Mouse (Mus musculus): ENCODE measurements around the gene Efnb2. TPM values are rescaled to one million over a fixed set of nuclear protein-coding genes. Genes with fewer than 3 reads are reported as not detected.

Efnb2 gene
- 15.9 and 24.4 TPM in 2 replicates for polyA plus RNA-seq (2016; fragmentation: Nextera tagmentation; extraction: Ambion mirVana)

GRCm38 (mm10) chr8:8661103-8661758 lies at the start of gene Efnb2:
Gene Efnb2, minus strand, starts transcription at chr8:8661242.
- no peaks in the 10 kb centered on the region for H3K9me3 ChIP-seq
- peak; percentile 97 for DNase-seq (ENCODE audit: low spot score)
- peaks cover 5% of the 10 kb centered on the region; the same call in 1 of the 2 replicates for H3K36me3 ChIP-seq
- H3K4me3 ChIP-seq, result peak within 1 kb of the TSS; percentile 81
- no peaks in the 10 kb centered on the region for H3K27me3 ChIP-seq (ENCODE audit: insufficient read depth, poor library complexity, severe bottlenecking)
- under 1% methylated on average over 62 of the region's 70 CpGs for WGBS
- H3K4me1 ChIP-seq, result peaks cover 26% of the 10 kb centered on the region
- peak within 1 kb of the TSS; percentile 93 for H3K27ac ChIP-seq

- H3K4me1 ChIP-seq, result no peaks in the 10 kb centered on the region
Measured at GRCm38 (mm10) chr8:8704813-8705212, 43.8 kb upstream of the Efnb2 start.

GRCm38 (mm10) chr8:8703668-8704067 lies 42.6 kb upstream of the Efnb2 start:
- Histone ChIP-seq H3K4me3 (no peak overlapping the region), H3K27ac (no peak overlapping the region), H3K36me3 (no peaks in the 10 kb centered on the region), H3K9me3 (no peaks in the 10 kb centered on the region), H3K4me1 (no peaks in the 10 kb centered on the region), H3K27me3 (ENCODE audit: insufficient read depth, poor library complexity, severe bottlenecking) (no peaks in the 10 kb centered on the region)
- DNase-seq (ENCODE audit: low spot score), result no peak
- WGBS, result 86% methylated on average over 2 of the region's 2 CpGs

More at GRCm38 (mm10) chr8:8704813-8705212, 43.8 kb upstream of the Efnb2 start:
- DNase-seq (ENCODE audit: low spot score), result no peak
- Histone ChIP-seq H3K27ac (no peak overlapping the region; the same call in 1 of the 2 replicates), H3K4me3 (no peak overlapping the region), H3K27me3 (ENCODE audit: insufficient read depth, poor library complexity, severe bottlenecking) (no peaks in the 10 kb centered on the region), H3K36me3 (no peaks in the 10 kb centered on the region), H3K9me3 (no peaks in the 10 kb centered on the region)
- 62% methylated on average over 9 of the region's 9 CpGs for WGBS

DNA sequence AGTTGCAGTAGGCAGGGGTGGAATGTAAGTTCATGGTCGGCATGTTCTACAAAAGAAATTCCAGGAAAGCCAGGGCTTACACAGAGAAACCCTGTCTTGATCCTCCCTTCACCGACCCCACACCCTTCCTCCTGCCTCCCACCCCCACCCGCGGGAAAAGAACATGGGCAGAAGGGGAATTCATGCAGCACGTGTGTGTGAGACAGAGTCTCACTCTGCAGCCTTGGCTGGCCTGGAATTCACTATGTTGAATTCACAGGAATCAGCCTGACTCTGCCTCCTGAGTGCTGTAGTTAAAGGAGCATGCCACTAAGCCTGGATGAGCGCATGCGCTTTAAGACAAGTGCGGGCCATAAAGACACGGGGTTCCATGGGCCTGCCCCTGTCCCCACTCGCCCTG lies 39.8 kb upstream of the Efnb2 start:
- H3K27me3 ChIP-seq (ENCODE audit: insufficient read depth, poor library complexity, severe bottlenecking), result no peaks in the 10 kb centered on the region
- H3K9me3 ChIP-seq, result no peaks in the 10 kb centered on the region
- no peak overlapping the region for H3K27ac ChIP-seq
- H3K4me3 ChIP-seq, result no peak overlapping the region
- no peak for DNase-seq (ENCODE audit: low spot score)
- WGBS, result 89% methylated on average over 10 of the region's 10 CpGs
- no peaks in the 10 kb centered on the region for H3K36me3 ChIP-seq
- no peaks in the 10 kb centered on the region for H3K4me1 ChIP-seq

DNA sequence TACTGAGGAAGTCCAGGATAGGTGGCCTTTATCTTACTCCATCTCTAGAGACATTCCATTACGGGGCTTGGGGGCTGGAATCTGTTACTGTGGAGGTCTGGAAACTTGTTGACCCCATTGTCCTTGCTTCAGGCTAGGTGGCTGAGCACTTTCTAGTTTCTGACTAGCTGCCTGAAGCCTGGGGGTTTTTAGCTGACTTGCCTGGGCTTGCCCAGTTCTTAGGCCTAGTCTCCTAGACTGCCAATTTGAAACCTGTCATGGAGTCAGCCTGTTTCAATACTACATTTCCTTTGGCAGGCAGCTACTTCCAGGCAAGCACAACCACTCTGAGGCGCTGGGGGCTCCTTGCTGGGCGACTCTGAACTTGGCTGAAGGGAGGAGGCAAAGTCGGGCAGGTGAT lies 39.2 kb upstream of the Efnb2 start:
- Histone ChIP-seq H3K36me3 (no peaks in the 10 kb centered on the region), H3K27me3 (ENCODE audit: insufficient read depth, poor library complexity, severe bottlenecking) (no peaks in the 10 kb centered on the region), H3K27ac (no peak overlapping the region), H3K4me3 (no peak overlapping the region), H3K9me3 (no peaks in the 10 kb centered on the region), H3K4me1 (no peaks in the 10 kb centered on the region)
- WGBS, result 60% methylated on average over 4 of the region's 4 CpGs
- no peak for DNase-seq (ENCODE audit: low spot score)

- peak within 1 kb of the TSS; percentile 95 for H3K4me3 ChIP-seq
- H3K27me3 ChIP-seq (ENCODE audit: insufficient read depth, poor library complexity, severe bottlenecking), result no peaks in the 10 kb centered on the region
- under 1% methylated on average over 80 of the region's 81 CpGs for WGBS
- no peaks in the 10 kb centered on the region for H3K9me3 ChIP-seq
- peak; percentile 96 for DNase-seq (ENCODE audit: low spot score)
- no peaks in the 10 kb centered on the region for H3K36me3 ChIP-seq
- peak within 1 kb of the TSS; percentile 100 for H3K27ac ChIP-seq
- peaks cover 32% of the 10 kb centered on the region for H3K4me1 ChIP-seq
Measured at GRCm38 (mm10) chr8:8690146-8691092, 29.4 kb upstream of the Efnb2 start, which contains the start of gene Arglu1. Gene Arglu1, minus strand, starts transcription at chr8:8690521.

GRCm38 (mm10) chr8:8689454-8690145 lies 28.6 kb upstream of the Efnb2 start:
- DNase-seq (ENCODE audit: low spot score), result peak; percentile 83
- no peaks in the 10 kb centered on the region for H3K9me3 ChIP-seq
- under 1% methylated on average over 68 of the region's 68 CpGs for WGBS
- H3K4me1 ChIP-seq, result peaks cover 38% of the 10 kb centered on the region
- peak overlapping the region; percentile 100 for H3K27ac ChIP-seq
- peak overlapping the region; percentile 95 for H3K4me3 ChIP-seq
- no peaks in the 10 kb centered on the region for H3K27me3 ChIP-seq (ENCODE audit: insufficient read depth, poor library complexity, severe bottlenecking)
- no peaks in the 10 kb centered on the region for H3K36me3 ChIP-seq

DNA sequence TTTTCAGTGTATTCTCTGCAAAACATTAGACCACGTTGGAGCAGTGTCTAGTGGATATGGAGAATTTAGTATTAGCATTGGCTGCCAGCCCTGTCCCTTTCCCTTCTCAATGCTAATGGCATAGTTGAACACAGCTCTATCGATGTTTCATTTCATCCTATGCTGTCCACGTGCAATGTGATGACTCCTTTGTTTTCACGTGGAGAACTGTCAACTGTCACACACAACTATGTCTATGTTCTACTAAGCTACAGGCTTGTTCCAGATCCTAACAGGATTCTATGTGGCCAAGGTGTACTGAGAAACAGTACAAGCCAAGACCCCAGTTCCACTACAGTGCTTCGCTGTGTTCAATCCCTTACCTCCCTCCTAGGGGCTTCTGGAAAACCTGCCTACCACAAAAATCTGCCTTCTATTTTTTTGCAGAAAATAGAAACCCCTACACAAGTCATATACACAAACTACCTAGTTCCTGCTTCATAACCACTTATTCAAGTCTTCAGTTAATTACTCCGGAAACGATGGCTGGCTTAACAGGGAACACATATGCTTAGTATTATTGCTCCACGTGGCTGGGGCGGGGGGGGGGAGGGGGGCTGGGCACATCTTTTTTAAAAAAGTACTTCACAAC lies 27.9 kb upstream of the Efnb2 start:
- peak overlapping the region; percentile 100 for H3K27ac ChIP-seq
- no peaks in the 10 kb centered on the region for H3K36me3 ChIP-seq
- peak; percentile 64 for DNase-seq (ENCODE audit: low spot score)
- H3K9me3 ChIP-seq, result no peaks in the 10 kb centered on the region
- no peaks in the 10 kb centered on the region for H3K27me3 ChIP-seq (ENCODE audit: insufficient read depth, poor library complexity, severe bottlenecking)
- WGBS, result 14% methylated on average over 9 of the region's 9 CpGs
- peak overlapping the region; percentile 95 for H3K4me3 ChIP-seq
- H3K4me1 ChIP-seq, result peaks cover 41% of the 10 kb centered on the region

GRCm38 (mm10) chr8:8685517-8685916 lies 24.5 kb upstream of the Efnb2 start:
- H3K36me3 ChIP-seq, result peaks cover 30% of the 10 kb centered on the region
- no peak overlapping the region for H3K4me3 ChIP-seq
- no peaks in the 10 kb centered on the region for H3K9me3 ChIP-seq
- H3K27ac ChIP-seq, result no peak overlapping the region
- peak; percentile 67 for DNase-seq (ENCODE audit: low spot score)
- WGBS, result 29% methylated on average over 2 of the region's 2 CpGs
- no peaks in the 10 kb centered on the region for H3K27me3 ChIP-seq (ENCODE audit: insufficient read depth, poor library complexity, severe bottlenecking)
- H3K4me1 ChIP-seq, result peaks cover 46% of the 10 kb centered on the region

DNA sequence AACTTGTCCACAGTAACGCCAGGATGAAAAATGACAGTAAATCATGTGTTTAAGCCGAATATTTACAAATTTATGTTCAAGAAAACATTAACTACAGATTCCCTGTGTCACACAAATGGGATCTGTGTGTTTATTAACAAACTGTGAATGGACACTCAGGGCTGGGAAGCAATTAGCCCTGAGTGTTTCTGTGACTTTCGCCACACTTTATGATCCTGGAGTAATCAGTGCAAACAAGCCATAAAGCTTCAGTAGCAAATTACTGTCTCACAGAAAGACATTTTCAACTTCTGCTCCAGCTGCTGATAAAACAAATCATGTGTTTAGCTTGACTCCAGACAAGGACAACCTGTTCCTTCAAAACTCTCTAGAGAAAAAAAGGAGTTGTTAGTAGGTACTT lies 21.7 kb upstream of the Efnb2 start:
- Histone ChIP-seq H3K36me3 (peaks cover 58% of the 10 kb centered on the region), H3K9me3 (no peaks in the 10 kb centered on the region), H3K4me3 (no peak overlapping the region), H3K27ac (no peak overlapping the region), H3K4me1 (peaks cover 33% of the 10 kb centered on the region), H3K27me3 (ENCODE audit: insufficient read depth, poor library complexity, severe bottlenecking) (no peaks in the 10 kb centered on the region)
- no peak for DNase-seq (ENCODE audit: low spot score)
- 89% methylated on average over 3 of the region's 3 CpGs for WGBS

DNA sequence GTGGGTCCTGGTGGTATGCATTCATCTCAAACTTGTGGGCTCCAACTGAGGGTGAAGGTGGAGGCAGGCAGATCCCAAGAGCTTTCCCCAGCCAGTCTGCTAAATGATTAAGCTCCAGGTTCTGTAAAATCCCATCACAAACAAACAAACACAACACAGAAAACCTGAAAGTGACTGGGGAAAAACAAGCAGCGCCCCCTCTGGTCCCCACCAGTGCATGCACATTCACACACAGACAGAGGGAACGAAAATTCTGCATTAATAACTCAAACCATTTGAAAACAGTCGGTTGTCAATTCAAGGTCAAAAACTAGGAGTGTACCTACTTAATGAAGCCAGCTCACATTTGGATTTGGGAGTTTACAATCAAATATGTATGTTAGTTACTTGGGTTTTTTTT lies 17.2 kb upstream of the Efnb2 start:
- H3K27ac ChIP-seq, result no peak overlapping the region
- DNase-seq (ENCODE audit: low spot score), result peak; percentile 61
- H3K36me3 ChIP-seq, result peaks cover 91% of the 10 kb centered on the region
- no peaks in the 10 kb centered on the region for H3K9me3 ChIP-seq
- WGBS, result 89% methylated on average over 3 of the region's 3 CpGs
- no peaks in the 10 kb centered on the region for H3K4me1 ChIP-seq
- H3K27me3 ChIP-seq (ENCODE audit: insufficient read depth, poor library complexity, severe bottlenecking), result no peaks in the 10 kb centered on the region
- H3K4me3 ChIP-seq, result no peak overlapping the region

- Histone ChIP-seq H3K4me3 (no peak overlapping the region), H3K27ac (no peak overlapping the region), H3K9me3 (no peaks in the 10 kb centered on the region), H3K4me1 (no peaks in the 10 kb centered on the region), H3K36me3 (peaks cover 75% of the 10 kb centered on the region), H3K27me3 (ENCODE audit: insufficient read depth, poor library complexity, severe bottlenecking) (no peaks in the 10 kb centered on the region)
- peak; percentile 43 for DNase-seq (ENCODE audit: low spot score)
- 83% methylated on average over 5 of the region's 5 CpGs for WGBS
Measured at GRCm38 (mm10) chr8:8674864-8675263, 13.8 kb upstream of the Efnb2 start.
